Mouse (Mus musculus) cerebellum, adult 2 months (tissue): Measurements from ENCODE around the gene Atg7. TPM values are rescaled to one million over a fixed set of nuclear protein-coding genes. Genes with fewer than 3 reads are reported as not detected.
"Not testable (repeated sequence)": the region's sequence is repeated elsewhere in the genome, so short reads cannot be mapped to it uniquely, and the experiment has no call there.

Experiments used
- DNase-seq, 2 experiments: peaks; one replicate each; pipeline ENCODE4 v3.0.0; 2021
- H3K27ac ChIP-seq: fragments of 200-500 bp; 2 replicates; pipeline ENCODE4 v1.5.1; 2012; ENCODE audit warnings: low read length, control low read depth, inconsistent platforms; ENCODE audit not compliant: insufficient read depth
- H3K27me3 ChIP-seq: fragments of 200-500 bp; 2 replicates; pipeline ENCODE4 v1.6.1; 2012; ENCODE audit warnings: inconsistent platforms, mild to moderate bottlenecking, low read length, moderate library complexity; ENCODE audit not compliant: control insufficient read depth, insufficient read depth
- H3K4me1 ChIP-seq: fragments of 200-500 bp; 2 replicates; pipeline ENCODE4 v1.6.1; 2011; ENCODE audit warnings: low read length; ENCODE audit not compliant: control insufficient read depth, insufficient read depth
- H3K4me3 ChIP-seq: fragments of 200-500 bp; replicated peaks from 2 replicates; pipeline ENCODE3; 2011; ENCODE audit warnings: mild to moderate bottlenecking, low read depth, low read length, control low read depth; ENCODE audit not compliant: insufficient read depth
- CTCF ChIP-seq: fragments of 200-500 bp; IDR thresholded peaks from 2 replicates; pipeline ENCODE4 v1.5.1; 2011; ENCODE audit warnings: low read depth, mild to moderate bottlenecking, control low read depth, low read length, moderate library complexity, borderline replicate concordance; ENCODE audit not compliant: insufficient read depth
- POLR2A ChIP-seq: fragments of 200-500 bp; IDR thresholded peaks from 2 replicates; pipeline ENCODE4 v1.6.1; 2011; ENCODE audit warnings: low read length, control low read depth, borderline replicate concordance; ENCODE audit not compliant: insufficient read depth
- WGBS: fragments of 180-500 bp; shearing (Covaris S2); methylation state at CpG from one replicate; pipeline ENCODE4 v1.1.7; 2018; 5-methylcytosine and 5-hydroxymethylcytosine counted together
- polyA plus RNA-seq: library from polyadenylated mRNA; depleted of rRNA; stranded (reverse); fragments of >200 nt; gene quantifications from 2 replicates; pipeline ENCODE4 v1.2.3, GENCODE M21; 2012

The Atg7 gene
- polyA plus RNA-seq, 1 experiment: 22.2 TPM

DNA sequence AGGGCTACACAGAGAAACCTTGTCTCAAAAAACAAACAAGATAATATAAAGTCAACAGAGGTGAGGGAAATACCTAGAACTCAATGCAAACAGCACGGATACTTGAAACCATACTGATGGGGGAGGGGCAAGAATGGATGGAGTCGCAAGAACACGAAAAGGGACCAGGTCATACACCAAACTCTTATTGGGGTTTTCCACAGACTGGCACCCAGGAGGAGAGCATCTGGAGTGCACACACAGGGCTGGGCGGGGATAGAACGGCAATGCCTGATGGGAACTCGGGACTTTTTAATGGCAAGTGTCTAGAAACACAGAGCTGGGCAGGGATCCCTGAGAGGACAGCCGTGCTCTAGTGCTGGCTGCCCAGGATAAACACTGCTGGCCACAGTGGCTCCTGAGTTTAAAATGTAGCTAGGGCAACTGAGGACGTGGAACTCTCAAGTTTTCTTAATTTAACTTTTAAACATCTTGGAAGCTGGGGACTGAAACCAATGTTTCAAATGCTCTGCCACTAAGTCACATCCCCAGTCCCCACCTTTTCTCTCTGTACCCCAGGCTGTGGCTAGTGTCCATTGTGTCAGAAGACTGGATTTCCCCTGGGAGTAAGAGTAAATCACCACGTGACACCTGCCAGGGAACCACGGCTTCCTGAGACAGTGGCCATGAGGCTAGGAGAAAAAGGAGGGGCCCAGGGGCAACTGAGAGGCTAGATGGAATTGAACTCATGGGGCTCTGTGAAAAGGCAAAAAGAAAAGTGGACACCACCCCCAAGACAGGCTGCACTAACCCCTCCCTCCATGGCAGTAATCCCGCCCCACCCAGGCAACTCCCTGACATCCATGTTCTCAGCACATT, 243.8 kb downstream of the Atg7 start:
- no peak for DNase-seq
- TF ChIP-seq POLR2A (no peak), CTCF (no peak)
- Histone ChIP-seq H3K27ac (no peak overlapping the region), H3K4me3 (no peak overlapping the region), H3K4me1 (peaks cover 14% of the 10 kb centered on the region), H3K27me3 (no peaks in the 10 kb centered on the region)
- WGBS: 62% methylated on average over 11 of the region's 11 CpGs

DNA sequence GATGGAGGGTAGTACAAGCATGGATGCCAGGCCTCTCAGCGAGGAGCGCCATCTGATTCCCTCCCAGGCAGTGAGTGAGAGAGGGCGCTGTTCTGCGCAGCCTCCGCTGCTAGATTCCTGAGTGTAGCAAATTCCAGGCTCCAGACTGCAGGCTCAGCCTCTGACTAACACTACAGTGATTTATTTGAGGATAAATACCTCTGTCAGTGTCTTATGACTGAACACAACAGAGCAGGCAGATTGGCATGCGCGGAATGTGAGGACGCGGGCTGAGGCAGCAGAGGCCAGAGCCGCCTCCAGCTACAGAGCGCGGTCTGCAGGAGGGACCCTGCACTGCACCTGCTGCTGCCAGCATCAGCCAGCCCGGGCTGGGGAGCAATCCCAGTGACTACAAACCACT, 246.0 kb downstream of the Atg7 start:
- TF ChIP-seq POLR2A (no peak), CTCF (peak; percentile 23; the same call in 1 of the 2 replicates)
- Histone ChIP-seq H3K27me3 (no peaks in the 10 kb centered on the region), H3K27ac (peak overlapping the region; percentile 25; the same call in 1 of the 2 replicates), H3K4me3 (no peak overlapping the region), H3K4me1 (peaks cover 24% of the 10 kb centered on the region)
- peak; percentile 53 to 54 for DNase-seq
- WGBS: 51% methylated on average over 13 of the region's 13 CpGs

DNA sequence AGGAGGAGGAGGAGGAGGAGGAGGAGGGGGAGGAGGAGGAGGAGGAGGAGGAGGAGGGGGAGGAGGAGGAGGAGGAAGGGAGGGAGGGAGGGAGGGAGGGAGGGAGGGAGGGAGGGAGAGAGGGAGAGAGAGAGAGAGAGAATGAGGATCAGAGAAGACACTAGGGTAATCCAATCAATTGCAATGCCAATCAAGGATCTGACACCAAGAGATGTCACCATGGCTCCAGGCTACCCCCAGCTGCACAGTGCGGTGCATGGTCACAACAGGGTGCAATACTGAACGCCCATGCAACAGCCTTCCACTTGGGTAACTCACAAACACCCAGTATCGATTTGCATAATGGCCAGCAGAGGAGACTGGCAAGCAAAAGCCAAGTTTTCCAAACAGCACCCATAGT, 247.1 kb downstream of the Atg7 start:
- not testable (repeated sequence) for H3K27me3 ChIP-seq, H3K27ac ChIP-seq, H3K4me3 ChIP-seq, DNase-seq
- H3K4me1 ChIP-seq: peaks cover 24% of the 10 kb centered on the region
- 50% methylated on average over 3 of the region's 3 CpGs for WGBS

DNA sequence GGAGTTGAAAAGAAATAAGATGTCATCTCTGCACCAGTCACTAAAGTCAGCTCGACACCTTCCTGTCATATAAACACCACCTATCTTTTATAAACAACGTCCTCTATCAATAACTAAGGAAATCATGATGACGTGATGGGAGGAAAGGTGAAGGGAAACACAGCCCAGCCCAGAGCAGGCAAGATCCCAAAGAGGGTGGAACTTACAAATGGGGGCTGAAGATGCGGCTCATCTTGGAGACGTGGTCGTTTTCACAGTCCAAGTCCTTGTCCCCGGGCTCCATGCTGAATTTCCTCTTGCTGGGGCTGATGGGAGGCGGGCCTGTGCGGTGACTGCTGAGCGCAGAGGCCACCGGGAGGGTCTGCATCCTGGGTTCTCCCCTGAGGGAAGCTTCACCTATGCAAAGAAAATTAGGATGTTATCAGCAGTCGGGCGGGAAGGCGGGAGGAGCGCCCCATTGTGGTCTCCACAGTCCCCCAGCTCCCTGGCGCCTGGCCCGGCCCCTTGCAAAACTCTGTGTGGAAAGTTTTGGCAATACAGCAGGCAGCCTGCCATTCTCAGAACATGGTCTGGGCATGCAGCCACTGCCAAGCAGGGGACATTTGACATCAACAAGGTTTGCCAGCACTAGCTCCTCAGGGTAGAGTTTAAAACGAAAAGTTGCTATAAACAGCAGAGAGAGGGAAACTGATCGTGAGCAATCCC, 247.7 kb downstream of the Atg7 start:
- Histone ChIP-seq H3K27me3 (no peaks in the 10 kb centered on the region), H3K27ac (no peak overlapping the region), H3K4me1 (peaks cover 24% of the 10 kb centered on the region), H3K4me3 (no peak overlapping the region)
- TF ChIP-seq POLR2A (no peak), CTCF (no peak)
- DNase-seq: peak; percentile 90 to 91
- 10% methylated on average over 19 of the region's 19 CpGs for WGBS

DNA sequence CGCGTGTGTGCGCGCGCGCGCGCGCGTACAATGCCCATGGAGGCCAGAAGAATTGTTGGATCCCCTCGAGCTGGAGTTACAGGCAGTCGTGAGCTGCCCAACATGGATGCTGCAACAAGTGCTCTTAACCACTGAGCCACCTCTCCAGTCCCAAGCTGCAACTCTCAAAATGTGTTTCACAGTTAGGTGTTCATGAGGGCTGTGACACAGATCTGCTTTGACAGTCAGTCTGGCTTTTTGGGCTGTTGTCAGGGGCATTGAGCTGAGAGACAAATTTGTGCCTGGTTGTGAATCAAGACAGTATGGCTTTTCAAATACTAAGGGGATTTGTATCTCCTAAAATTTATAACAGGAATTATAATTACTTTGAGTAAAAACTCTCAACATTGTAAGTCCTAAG, 248.4 kb downstream of the Atg7 start:
- Histone ChIP-seq H3K27me3 (no peaks in the 10 kb centered on the region), H3K4me3 (no peak overlapping the region), H3K27ac (no peak overlapping the region), H3K4me1 (peaks cover 24% of the 10 kb centered on the region)
- no peak for DNase-seq
- WGBS: 33% methylated on average over 12 of the region's 12 CpGs
- TF ChIP-seq POLR2A (no peak), CTCF (no peak)

GRCm38 (mm10) chr6:114891771-114892170, 248.9 kb downstream of the Atg7 start:
- H3K4me3 ChIP-seq: no peak overlapping the region
- no peaks in the 10 kb centered on the region for H3K27me3 ChIP-seq
- H3K4me1 ChIP-seq: peaks cover 24% of the 10 kb centered on the region
- no peak for TF ChIP-seq POLR2A
- no peak for TF ChIP-seq CTCF
- 54% methylated on average over 12 of the region's 12 CpGs for WGBS
- no peak overlapping the region for H3K27ac ChIP-seq
- peak in 1 of 2 experiments; percentile 40 for DNase-seq

DNA sequence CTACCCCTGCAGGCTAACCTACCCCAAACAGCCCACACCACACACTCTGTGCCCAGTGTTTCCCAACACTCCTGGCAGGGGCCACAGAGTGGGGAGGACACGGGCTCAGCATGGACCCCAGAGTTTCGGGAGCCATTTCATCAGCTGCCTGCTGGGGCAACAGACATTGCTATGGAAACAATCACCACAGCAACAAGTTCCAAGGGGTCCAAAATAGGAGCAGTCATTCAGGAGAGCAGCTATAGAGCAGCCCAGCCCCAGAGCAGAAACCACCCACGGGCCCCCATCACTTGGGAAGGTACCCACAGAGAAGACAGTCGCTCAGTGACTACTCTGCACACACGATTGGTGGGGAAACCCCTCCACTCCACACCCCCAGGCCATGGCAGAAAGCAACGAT, 249.5 kb downstream of the Atg7 start:
- TF ChIP-seq CTCF: no peak
- TF ChIP-seq POLR2A: no peak
- peaks cover 24% of the 10 kb centered on the region for H3K4me1 ChIP-seq
- WGBS: 36% methylated on average over 6 of the region's 6 CpGs

More for the DNA sequence above, 249.5 kb downstream of the Atg7 start:
- no peak overlapping the region for H3K27ac ChIP-seq
- peak; percentile 37 to 43 for DNase-seq
- no peak overlapping the region for H3K4me3 ChIP-seq
- H3K27me3 ChIP-seq: no peaks in the 10 kb centered on the region
